Mouse (Mus musculus) heart, embryonic 13.5 days (tissue): Measurements from ENCODE around the gene Prdm5. TPM values are rescaled to one million over a fixed set of nuclear protein-coding genes. Genes with fewer than 3 reads are reported as not detected.

ENCODE experiments used
- ATAC-seq: fragments of 200-750 bp; cut with Nextera tagmentation; 2 replicates; pipeline ENCODE4 v1.8.0; 2017; ENCODE audit warnings: moderate TSS enrichment; ENCODE audit not compliant: insufficient number of reproducible peaks, low FRiP score, low TSS enrichment; ENCODE audit errors: extremely low read depth
- H3K27ac ChIP-seq: fragments of 300-500 bp; sonication (generic); replicated peaks from 2 replicates; pipeline ENCODE4 v1.5.1; 2015; ENCODE audit warnings: moderate library complexity, mild to moderate bottlenecking, inconsistent platforms
- H3K27me3 ChIP-seq: fragments of 300-500 bp; sonication (generic); replicated peaks from 2 replicates; pipeline ENCODE4 v1.6.1; 2015; ENCODE audit warnings: mild to moderate bottlenecking, inconsistent platforms
- H3K36me3 ChIP-seq: fragments of 300-500 bp; sonication (generic); 2 replicates; pipeline ENCODE4 v1.6.1; 2015; ENCODE audit warnings: mild to moderate bottlenecking, inconsistent platforms
- H3K4me1 ChIP-seq: fragments of 300-500 bp; sonication (generic); 2 replicates; pipeline ENCODE4 v1.6.1; 2015; ENCODE audit warnings: inconsistent platforms
- H3K4me2 ChIP-seq: fragments of 300-500 bp; sonication (generic); 2 replicates; pipeline ENCODE4 v1.6.1; 2015; ENCODE audit warnings: inconsistent platforms, mild to moderate bottlenecking, moderate library complexity
- H3K4me3 ChIP-seq: fragments of 300-500 bp; sonication (generic); 2 replicates; pipeline ENCODE4 v1.5.1; 2015; ENCODE audit warnings: moderate library complexity, mild to moderate bottlenecking, inconsistent platforms
- H3K9ac ChIP-seq: fragments of 300-500 bp; sonication (generic); 2 replicates; pipeline ENCODE4 v1.6.1; 2015; ENCODE audit warnings: inconsistent platforms, mild to moderate bottlenecking, moderate library complexity
- H3K9me3 ChIP-seq: fragments of 300-500 bp; sonication (generic); 2 replicates; pipeline ENCODE4 v1.6.1; 2016; ENCODE audit warnings: inconsistent platforms
- WGBS: fragments of 180-500 bp; shearing (Covaris S2); methylation state at CpG from one replicate; pipeline ENCODE4 v1.1.7; 2015; ENCODE audit warnings: mixed read lengths; 5-methylcytosine and 5-hydroxymethylcytosine counted together
- polyA plus RNA-seq: library from polyadenylated mRNA; unstranded; fragments of >200 nt; fragmentation: Nextera tagmentation; extraction: Ambion mirVana; gene quantifications from 2 replicates; pipeline ENCODE4 v1.2.1, GENCODE M21; 2015

Prdm5 gene
- polyA plus RNA-seq, 1 experiment from 2014 or later, result 12.6 TPM

DNA sequence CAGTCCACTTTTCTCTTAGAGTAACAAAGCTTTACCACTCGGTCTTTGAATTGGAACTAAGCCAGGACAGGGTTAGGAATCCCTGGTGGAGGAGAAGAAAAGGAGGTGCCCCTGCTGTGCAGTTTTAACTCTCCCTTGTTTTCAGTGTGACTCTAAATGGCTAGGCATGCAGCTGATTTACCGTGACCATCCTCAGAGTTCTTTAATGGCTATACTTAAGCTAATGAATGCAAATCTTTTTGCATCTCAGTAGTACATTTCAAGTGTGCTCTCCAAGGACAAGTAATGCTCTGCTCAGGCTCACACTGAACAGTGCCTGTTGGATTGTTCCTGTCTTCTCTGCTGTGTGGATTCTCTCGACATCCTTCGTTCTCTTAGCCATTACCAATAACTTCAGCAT lies 154.4 kb downstream of the Prdm5 start:
- no peaks in the 10 kb centered on the region for H3K4me1 ChIP-seq
- H3K4me3 ChIP-seq, result no peak overlapping the region
- no peak overlapping the region for H3K27ac ChIP-seq
- no peaks in the 10 kb centered on the region for H3K9me3 ChIP-seq
- no peaks in the 10 kb centered on the region for H3K27me3 ChIP-seq
- no peak overlapping the region for H3K4me2 ChIP-seq
- peaks cover 31% of the 10 kb centered on the region for H3K36me3 ChIP-seq
- H3K9ac ChIP-seq, result no peak overlapping the region
- WGBS, result 58% methylated on average over 4 of the region's 4 CpGs
- no peak for ATAC-seq

DNA sequence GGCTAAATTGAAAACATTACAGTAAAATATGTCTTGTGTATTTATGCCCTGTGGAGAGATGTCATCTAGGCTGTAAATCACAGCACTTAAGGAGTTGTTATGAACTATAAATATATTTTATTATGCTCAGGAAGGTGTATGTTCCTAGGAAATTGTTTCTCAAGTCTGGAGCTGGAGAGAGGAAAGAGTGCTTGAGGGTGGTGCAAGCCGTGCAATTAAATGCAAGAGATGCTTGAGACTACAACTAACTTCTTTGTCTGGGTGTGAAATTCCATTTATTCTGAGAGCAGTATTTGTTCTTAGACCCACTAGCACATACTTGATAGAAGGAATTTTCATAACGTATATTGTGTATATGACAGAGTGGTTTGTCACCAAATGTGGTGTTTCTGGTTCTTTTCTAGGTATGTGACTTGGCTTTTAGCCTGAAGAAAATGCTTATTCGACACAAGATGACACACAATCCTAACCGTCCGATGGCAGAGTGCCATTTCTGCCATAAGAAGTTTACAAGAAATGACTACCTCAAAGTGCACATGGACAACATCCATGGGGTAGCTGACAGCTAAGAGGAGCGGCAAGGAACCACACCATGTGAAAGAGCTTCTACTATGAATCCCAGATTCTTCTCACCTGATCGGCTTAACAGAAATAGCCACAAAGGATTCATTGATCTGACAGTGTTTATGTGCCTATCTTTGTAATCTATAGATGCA lies 156.9 kb downstream of the Prdm5 start:
- H3K27ac ChIP-seq, result no peak overlapping the region
- H3K4me1 ChIP-seq, result no peaks in the 10 kb centered on the region
- H3K4me2 ChIP-seq, result no peak overlapping the region
- no peaks in the 10 kb centered on the region for H3K27me3 ChIP-seq
- peaks cover 22% of the 10 kb centered on the region for H3K36me3 ChIP-seq
- H3K9ac ChIP-seq, result no peak overlapping the region
- WGBS, result 79% methylated on average over 7 of the region's 7 CpGs
- no peak for ATAC-seq
- no peak overlapping the region for H3K4me3 ChIP-seq
- H3K9me3 ChIP-seq, result no peaks in the 10 kb centered on the region

DNA sequence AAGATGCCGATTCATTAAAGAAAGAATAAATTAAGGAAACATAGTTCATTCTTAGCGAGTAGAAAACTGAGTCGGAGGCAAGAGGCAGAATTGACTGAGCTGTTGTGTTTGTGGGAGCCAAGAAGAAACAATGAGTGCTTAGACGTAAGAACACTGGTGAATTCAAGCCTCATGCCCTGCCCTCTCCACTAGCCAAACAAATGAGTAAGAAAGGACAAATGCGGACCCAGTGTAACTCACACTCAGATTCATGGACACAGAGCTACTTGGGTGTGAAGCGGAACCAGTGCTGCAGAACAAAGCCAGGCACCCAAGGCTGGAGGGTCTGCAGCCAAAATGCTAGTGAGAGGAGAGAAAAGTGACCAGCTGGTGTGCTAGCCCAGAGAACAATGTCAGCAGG lies 171.7 kb downstream of the Prdm5 start:
- H3K36me3 ChIP-seq, result no peaks in the 10 kb centered on the region
- no peak overlapping the region for H3K9ac ChIP-seq
- 76% methylated on average over 6 of the region's 6 CpGs for WGBS
- no peak for ATAC-seq
- H3K4me2 ChIP-seq, result no peak overlapping the region
- H3K27me3 ChIP-seq, result no peaks in the 10 kb centered on the region
- no peaks in the 10 kb centered on the region for H3K4me1 ChIP-seq
- no peaks in the 10 kb centered on the region for H3K9me3 ChIP-seq
- H3K27ac ChIP-seq, result no peak overlapping the region
- no peak overlapping the region for H3K4me3 ChIP-seq

DNA sequence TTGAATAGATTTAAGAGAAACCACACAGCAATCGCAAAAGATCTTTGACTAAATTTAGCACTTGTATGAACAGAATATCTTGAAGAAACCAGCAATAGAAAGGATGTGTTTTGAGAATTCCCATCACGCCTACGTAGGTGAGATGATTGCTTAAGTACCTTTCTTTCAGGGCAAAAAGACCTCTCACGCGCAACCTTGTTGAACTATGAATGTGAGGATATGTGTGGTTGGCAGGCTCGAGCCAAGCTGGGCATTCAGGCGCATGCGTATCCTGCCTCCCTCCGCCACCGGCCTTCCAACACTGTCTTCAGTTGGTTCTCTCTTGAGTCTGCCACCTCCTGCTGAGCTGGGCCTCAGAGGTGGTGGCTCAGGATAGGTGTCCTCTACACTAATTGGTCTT lies 173.5 kb downstream of the Prdm5 start, which contains the start of gene 4930544G11Rik:
TSS of gene 4930544G11Rik (plus strand) at position 301 of the 400 bp plus-strand sequence.
- no peaks in the 10 kb centered on the region for H3K4me1 ChIP-seq
- H3K9ac ChIP-seq, result no peak within 1 kb of the TSS
- H3K9me3 ChIP-seq, result no peaks in the 10 kb centered on the region
- no peaks in the 10 kb centered on the region for H3K27me3 ChIP-seq
- H3K36me3 ChIP-seq, result no peaks in the 10 kb centered on the region
- no peak within 1 kb of the TSS for H3K4me2 ChIP-seq
- H3K27ac ChIP-seq, result no peak within 1 kb of the TSS
- WGBS, result 87% methylated on average over 10 of the region's 10 CpGs
- ATAC-seq, result no peak
- no peak within 1 kb of the TSS for H3K4me3 ChIP-seq

DNA sequence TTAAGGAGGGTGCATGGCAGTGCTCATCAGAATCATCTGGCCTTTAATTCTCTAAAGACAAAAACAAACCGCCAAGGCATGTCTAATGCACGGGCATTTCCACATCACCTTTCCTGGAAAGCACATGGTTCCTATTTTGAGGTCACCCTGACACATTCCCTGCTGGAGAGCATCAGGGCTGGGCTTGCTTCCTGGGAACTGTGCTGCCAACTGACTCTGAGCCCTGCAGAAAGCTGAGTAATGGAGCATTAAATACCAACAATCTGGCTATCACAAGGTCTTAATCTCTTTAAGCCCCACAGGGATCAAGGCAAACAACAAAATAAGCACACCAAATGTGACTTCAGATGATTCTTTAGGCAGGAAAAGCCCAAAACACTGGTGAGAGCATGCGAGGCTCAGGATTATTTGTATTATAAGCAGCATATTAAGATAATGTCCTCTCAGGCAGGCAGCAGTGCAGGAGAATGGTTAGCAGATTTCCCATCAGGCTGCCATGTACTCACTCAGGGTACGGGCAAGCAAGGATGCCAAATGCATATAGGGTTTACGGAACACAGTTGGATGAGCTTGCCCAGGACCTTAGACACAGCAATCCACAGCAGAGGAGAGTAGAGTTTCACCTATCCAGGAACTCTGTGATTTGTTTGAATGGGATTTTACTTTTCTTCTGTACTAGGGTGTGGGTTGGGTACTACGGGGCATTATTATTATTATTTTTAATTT lies 190.8 kb downstream of the Prdm5 start:
- H3K4me1 ChIP-seq, result 0 out of 2 replicates have a peak, but pooled peaks cover 8% of the 10 kb centered on the region
- H3K4me2 ChIP-seq, result no peak overlapping the region
- H3K9me3 ChIP-seq, result no peaks in the 10 kb centered on the region
- no peak overlapping the region for H3K27ac ChIP-seq
- no peaks in the 10 kb centered on the region for H3K36me3 ChIP-seq
- ATAC-seq, result no peak
- H3K27me3 ChIP-seq, result no peaks in the 10 kb centered on the region
- WGBS, result 59% methylated on average over 6 of the region's 6 CpGs
- no peak overlapping the region for H3K9ac ChIP-seq
- no peak overlapping the region for H3K4me3 ChIP-seq

DNA sequence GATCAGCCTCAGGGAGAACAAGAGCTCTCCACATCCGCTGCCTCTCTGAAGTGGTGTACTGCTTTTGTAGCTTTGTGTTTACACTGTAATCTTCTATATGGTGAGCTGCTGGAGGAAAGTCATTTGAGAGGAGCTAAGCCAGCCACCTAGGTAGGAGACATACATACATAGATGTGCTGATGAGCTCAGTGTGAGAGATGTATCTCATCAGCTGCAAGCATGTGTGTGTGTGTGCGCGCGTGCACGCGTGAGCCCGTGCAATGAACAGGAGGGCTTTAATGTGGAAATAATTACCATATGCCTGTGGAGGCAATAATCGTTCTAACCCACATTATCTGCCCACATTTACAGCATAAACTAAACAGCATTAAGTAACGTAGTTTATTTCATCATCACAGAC lies 191.6 kb downstream of the Prdm5 start:
- no peaks in the 10 kb centered on the region for H3K9me3 ChIP-seq
- no peaks in the 10 kb centered on the region for H3K36me3 ChIP-seq
- no peak for ATAC-seq
- 82% methylated on average over 9 of the region's 9 CpGs for WGBS
- H3K9ac ChIP-seq, result no peak overlapping the region
- no peak overlapping the region for H3K4me2 ChIP-seq
- no peak overlapping the region for H3K27ac ChIP-seq
- 0 out of 2 replicates have a peak, but pooled peaks cover 8% of the 10 kb centered on the region for H3K4me1 ChIP-seq
- H3K4me3 ChIP-seq, result no peak overlapping the region
- H3K27me3 ChIP-seq, result no peaks in the 10 kb centered on the region

Other genes starting within 250 kb of the Prdm5 start
- gene Ndnf, start 107.4 kb upstream of the Prdm5 start, polyA plus RNA-seq, result 3.2 and 3.4 TPM in 2 replicates
- gene 4930544G11Rik, start 173.6 kb downstream of the Prdm5 start, polyA plus RNA-seq, result not detected in 2 replicates